Mouse (Mus musculus): ENCODE results near the gene Samd8.
A peak's percentile ranks its signal among the peaks of the same experiment; 100 is the strongest.

Gene Samd8

GRCm38 (mm10) chr14:21824938-21825337 is 74.6 kb downstream of the Samd8 start, which contains the start of gene Vdac2:
Vdac2 (plus strand) TSS chr14:21825238.
- DNase-seq (ENCODE audit: inconsistent age in 2 of 2, low spot score in 1 of 2), result no peak

DNA sequence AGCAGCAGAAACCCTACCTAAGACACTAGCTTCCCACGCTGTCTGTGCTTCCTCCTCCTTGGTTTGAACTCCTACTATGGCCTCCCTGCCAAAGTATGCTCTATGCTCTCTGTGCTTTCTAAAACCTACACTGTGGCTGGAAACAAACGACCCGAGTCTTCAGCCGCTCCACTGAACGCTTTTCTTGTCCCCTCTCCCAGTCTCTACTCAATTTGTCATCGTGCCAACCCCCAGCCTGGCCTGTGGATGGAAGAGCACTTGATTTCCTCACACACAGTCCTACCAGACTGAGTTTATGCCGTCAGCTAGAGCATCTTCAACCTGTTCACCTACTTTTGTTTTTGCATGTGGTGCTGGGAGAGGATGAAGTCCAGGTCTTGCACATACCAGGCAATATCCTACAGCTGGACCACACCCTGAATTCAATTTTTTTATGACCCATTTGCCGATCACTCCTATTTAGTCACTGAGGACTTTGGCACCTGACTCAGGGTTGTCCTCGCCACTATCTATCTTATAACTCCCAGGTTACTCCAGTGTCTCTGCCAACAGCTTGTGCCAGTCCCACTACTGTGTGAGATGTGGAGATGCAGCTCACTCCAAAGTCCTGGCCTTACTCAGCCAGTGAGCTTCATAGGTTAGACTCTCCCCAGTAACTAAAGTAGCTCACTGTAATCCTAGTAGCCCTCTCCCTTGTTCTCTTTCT is 75.6 kb downstream of the Samd8 start:
- no peak for DNase-seq (ENCODE audit: inconsistent age in 2 of 2, low spot score in 1 of 2)

DNA sequence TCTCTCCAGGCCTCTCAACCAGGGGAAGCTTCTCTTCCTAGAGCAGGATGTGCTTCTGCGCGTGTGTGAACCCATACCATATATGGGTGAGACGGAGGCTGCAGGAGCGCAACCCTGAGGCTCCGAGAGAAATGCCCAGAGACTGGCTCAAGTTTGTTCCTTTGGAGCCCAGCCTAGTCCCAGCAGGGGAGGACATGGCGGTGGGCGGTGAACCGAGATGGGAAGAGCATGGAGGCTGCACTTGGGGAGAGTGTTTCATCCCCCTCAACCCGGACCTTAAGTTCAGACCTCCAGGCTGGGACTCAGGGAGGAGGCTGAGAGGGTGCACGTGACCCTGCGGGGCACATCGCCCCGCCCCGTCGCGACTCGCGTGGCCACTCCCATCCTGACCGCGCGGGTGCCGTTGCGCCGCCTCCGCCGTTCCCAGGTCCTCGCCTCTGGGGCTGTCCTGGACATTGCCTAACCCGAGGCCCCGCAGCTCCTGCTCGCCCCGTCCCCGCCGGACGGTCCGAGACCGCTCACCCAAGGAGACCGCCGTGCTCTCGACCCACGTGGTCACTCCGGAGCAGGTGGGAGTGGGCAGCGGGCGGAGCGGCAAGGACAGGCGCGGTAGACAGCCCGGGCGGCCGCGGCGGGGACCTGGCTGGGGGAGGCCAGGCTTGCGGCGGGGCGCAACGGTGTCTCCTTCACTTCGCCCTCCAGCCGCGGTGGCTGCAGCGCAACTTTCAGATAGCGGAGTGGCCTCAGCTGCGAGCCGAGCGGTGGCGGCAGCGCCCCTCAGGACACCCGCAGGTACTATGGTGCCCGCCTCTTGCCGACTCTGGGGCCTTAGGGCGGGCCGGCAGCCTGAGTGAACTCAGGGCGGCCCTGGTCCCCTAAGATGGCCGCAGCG is 80.8 kb downstream of the Samd8 start:
- DNase-seq (ENCODE audit: inconsistent age in 2 of 2, low spot score in 1 of 2), result peak; percentile 97 to 100

- no peak for DNase-seq (ENCODE audit: inconsistent age in 2 of 2, low spot score in 1 of 2)
Observed at GRCm38 (mm10) chr14:21831830-21832403, 81.6 kb downstream of the Samd8 start.

GRCm38 (mm10) chr14:21838336-21839017 is 88.1 kb downstream of the Samd8 start:
- peak in 1 of 2 experiments; percentile 45 for DNase-seq (ENCODE audit: inconsistent age in 2 of 2, low spot score in 1 of 2)

DNA sequence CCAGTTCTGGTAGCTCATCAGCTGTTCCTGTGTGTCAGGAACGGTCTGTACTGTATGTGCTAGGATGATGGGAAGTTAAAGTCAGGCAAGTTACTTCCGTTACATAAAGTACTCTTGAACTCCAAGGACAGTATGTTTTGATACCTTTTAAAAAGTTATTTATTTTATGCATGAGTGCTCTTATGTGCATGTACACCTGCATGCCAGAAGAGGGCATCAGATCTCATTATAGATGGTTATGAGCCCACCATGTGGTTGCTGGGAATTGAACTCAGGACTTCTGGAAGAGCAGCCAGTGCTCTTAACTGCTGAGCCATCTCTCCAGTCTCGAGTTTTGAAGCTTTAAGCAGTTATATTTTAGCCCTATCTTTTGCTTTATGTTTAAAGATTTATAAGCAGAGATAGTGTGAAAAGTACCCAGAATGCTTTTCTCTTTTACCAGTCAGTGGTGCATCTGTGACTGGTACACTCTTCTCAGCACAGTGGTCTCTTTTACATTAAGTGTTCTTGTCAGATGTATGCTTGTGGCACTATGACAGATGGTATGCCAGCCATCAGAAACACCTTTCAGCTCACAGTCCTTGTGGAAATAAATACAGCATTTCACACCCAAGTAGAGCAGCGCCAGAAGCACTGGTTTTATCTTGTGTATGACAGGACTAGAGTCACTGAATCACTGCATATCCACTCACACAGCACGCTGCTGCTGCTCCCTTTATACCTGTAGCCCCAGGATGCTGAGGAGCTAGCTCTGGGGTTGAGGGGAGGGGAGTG is 91.7 kb downstream of the Samd8 start:
- no peak for DNase-seq (ENCODE audit: inconsistent age in 2 of 2, low spot score in 1 of 2)

DNA sequence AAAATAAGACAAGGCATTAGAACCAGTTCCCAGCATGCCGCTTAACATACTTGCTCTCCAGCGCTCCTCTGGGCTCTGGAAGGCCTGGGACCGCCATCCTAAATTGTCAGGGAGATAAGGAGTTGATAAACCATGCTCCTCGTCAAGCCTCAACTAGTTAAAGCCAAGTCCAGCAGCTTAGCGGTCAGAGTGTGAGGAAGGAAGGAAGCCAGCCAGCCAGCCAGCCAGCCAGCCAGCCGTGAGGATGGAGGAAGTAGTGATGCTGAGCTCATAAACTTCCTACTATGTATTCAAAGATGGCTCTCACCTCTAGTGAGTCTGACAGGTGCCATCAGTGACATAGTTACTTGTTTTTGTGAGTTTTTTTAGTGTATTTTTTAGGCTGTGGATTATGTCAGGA is 92.9 kb downstream of the Samd8 start:
- no peak for DNase-seq (ENCODE audit: inconsistent age in 2 of 2, low spot score in 1 of 2)

- DNase-seq (ENCODE audit: inconsistent age in 2 of 2, low spot score in 1 of 2), result peak in 1 of 2 experiments; percentile 59
Observed at GRCm38 (mm10) chr14:21846827-21847380, 96.6 kb downstream of the Samd8 start.

GRCm38 (mm10) chr14:21847381-21848165 is 97.2 kb downstream of the Samd8 start:
- DNase-seq (ENCODE audit: inconsistent age in 2 of 2, low spot score in 1 of 2), result peak in 1 of 2 experiments; percentile 45
